Mouse (Mus musculus) MEL (cell line): ENCODE data around the gene Amigo3. TPM values are rescaled to one million over a fixed set of nuclear protein-coding genes. Genes with fewer than 3 reads are reported as not detected.

Source experiments
- DNase-seq: peaks from one replicate; pipeline ENCODE4 v3.0.0; 2011; ENCODE audit warnings: low read depth, low spot score
- H3K27ac ChIP-seq: 2 replicates; pipeline ENCODE4 v1.5.1; 2012; ENCODE audit warnings: low read depth, mild to moderate bottlenecking, control low read depth, low read length, moderate library complexity; ENCODE audit not compliant: control insufficient read depth
- H3K27me3 ChIP-seq, 2 experiments: fragments of 150-350 bp in 1 of 2; sonication (generic) in 1 of 2; 2 replicates each; pipeline ENCODE4 v1.6.1; 2012; ENCODE audit warnings: low read length in 2 of 2, mild to moderate bottlenecking in 2 of 2, improper control_type of control experiment in 1 of 2, moderate library complexity in 1 of 2; ENCODE audit not compliant: insufficient read depth in 2 of 2, control insufficient read depth in 1 of 2
- H3K36me3 ChIP-seq, 2 experiments: 2 replicates each; pipeline ENCODE4 v1.6.1; 2012 to 2014; ENCODE audit warnings: low read length in 2 of 2, improper control_type of control experiment in 1 of 2, inconsistent platforms in 1 of 2, mild to moderate bottlenecking in 1 of 2; ENCODE audit not compliant: insufficient read depth in 2 of 2, control insufficient read depth in 1 of 2
- H3K4me1 ChIP-seq, 2 experiments: fragments of 150-350 bp in 1 of 2; sonication (generic) in 1 of 2; 2 replicates each; pipeline ENCODE4 v1.6.1; 2012; ENCODE audit warnings: low read length in 2 of 2, improper control_type of control experiment in 1 of 2, mild to moderate bottlenecking in 1 of 2; ENCODE audit not compliant: insufficient read depth in 2 of 2, control insufficient read depth in 1 of 2
- H3K4me3 ChIP-seq, 2 experiments: fragments of 150-350 bp in 1 of 2; sonication (generic) in 1 of 2; 2 replicates each; pipeline ENCODE4 v1.5.1; 2012; ENCODE audit warnings: low read depth in 2 of 2, low read length in 2 of 2, mild to moderate bottlenecking in 2 of 2, moderate library complexity in 2 of 2, control low read depth in 1 of 2, improper control_type of control experiment in 1 of 2; ENCODE audit not compliant: control insufficient read depth in 1 of 2, insufficient read depth in 1 of 2
- H3K79me2 ChIP-seq: 2 replicates; pipeline ENCODE4 v1.6.1; 2012; ENCODE audit warnings: mild to moderate bottlenecking, low read length, moderate library complexity; ENCODE audit not compliant: control insufficient read depth, poor library complexity, insufficient read depth
- H3K9ac ChIP-seq: 2 replicates; pipeline ENCODE4 v1.6.1; 2012; ENCODE audit warnings: low read depth, mild to moderate bottlenecking, control low read depth, low read length, moderate library complexity; ENCODE audit not compliant: control insufficient read depth, poor library complexity, severe bottlenecking
- H3K9me3 ChIP-seq: fragments of 150-350 bp; sonication (generic); replicated peaks from 2 replicates; pipeline ENCODE4 v1.6.1; 2012; ENCODE audit warnings: mild to moderate bottlenecking, low read length, improper control_type of control experiment, moderate library complexity; ENCODE audit not compliant: insufficient read depth
- BHLHE40 ChIP-seq: IDR thresholded peaks from 2 replicates; pipeline ENCODE4 v1.6.1; 2012; ENCODE audit warnings: low read depth, mild to moderate bottlenecking, inconsistent platforms, low read length, improper control_type of control experiment, borderline replicate concordance
- CHD2 ChIP-seq: IDR thresholded peaks from 2 replicates; pipeline ENCODE4 v1.6.1; 2011; ENCODE audit warnings: low read length, improper control_type of control experiment
- CTCF ChIP-seq, 3 experiments: IDR thresholded peaks in 2 of 3; conservative IDR thresholded peaks in 1 of 3; 2 replicates each; pipeline ENCODE4 v1.5.1; 2011 to 2012; ENCODE audit warnings: low read length in 3 of 3, low read depth in 2 of 3, mild to moderate bottlenecking in 2 of 3, improper control_type of control experiment in 1 of 3, inconsistent platforms in 1 of 3, mixed read lengths in 1 of 3, moderate library complexity in 1 of 3; ENCODE audit not compliant: control insufficient read depth in 1 of 3, insufficient read depth in 1 of 3, poor library complexity in 1 of 3, severe bottlenecking in 1 of 3
- E2F4 ChIP-seq: IDR thresholded peaks from 2 replicates; pipeline ENCODE4 v1.6.1; 2011; ENCODE audit warnings: low read depth, low read length, improper control_type of control experiment, borderline replicate concordance
- ETS1 ChIP-seq: IDR thresholded peaks from 2 replicates; pipeline ENCODE4 v1.6.1; 2012; ENCODE audit warnings: low read depth, mild to moderate bottlenecking, inconsistent platforms, low read length, improper control_type of control experiment, moderate library complexity
- GABPA ChIP-seq: IDR thresholded peaks from 2 replicates; pipeline ENCODE4 v1.6.1; 2012; ENCODE audit warnings: low read depth, mild to moderate bottlenecking, inconsistent platforms, low read length, improper control_type of control experiment, moderate library complexity
- JUND ChIP-seq: IDR thresholded peaks from 2 replicates; pipeline ENCODE4 v1.6.1; 2011; ENCODE audit warnings: low read depth, mild to moderate bottlenecking, improper control_type of control experiment, low read length
- MAFK ChIP-seq: IDR thresholded peaks from 2 replicates; pipeline ENCODE4 v1.6.1; 2011; ENCODE audit warnings: low read depth, mild to moderate bottlenecking, low read length, improper control_type of control experiment, borderline replicate concordance
- MAX ChIP-seq: IDR thresholded peaks from 2 replicates; pipeline ENCODE4 v1.6.1; 2011; ENCODE audit warnings: low read length, improper control_type of control experiment
- MAZ ChIP-seq: IDR thresholded peaks from 2 replicates; pipeline ENCODE4 v1.6.1; 2012; ENCODE audit warnings: low read depth, mild to moderate bottlenecking, inconsistent platforms, low read length, improper control_type of control experiment
- MEF2A ChIP-seq: IDR thresholded peaks from 2 replicates; pipeline ENCODE4 v1.6.1; 2014; ENCODE audit warnings: low read depth, mild to moderate bottlenecking, inconsistent platforms, low read length, improper control_type of control experiment; ENCODE audit not compliant: poor library complexity, insufficient replicate concordance, severe bottlenecking; ENCODE audit errors: extremely low read depth
- MYB ChIP-seq: IDR thresholded peaks from 2 replicates; pipeline ENCODE4 v1.6.1; 2011; ENCODE audit warnings: mild to moderate bottlenecking, low read depth, low read length, improper control_type of control experiment
- NELFE ChIP-seq: IDR thresholded peaks from 2 replicates; pipeline ENCODE4 v1.6.1; 2011; ENCODE audit warnings: low read depth, low read length, improper control_type of control experiment
- NRF1 ChIP-seq: IDR thresholded peaks from 2 replicates; pipeline ENCODE4 v1.6.1; 2014; ENCODE audit warnings: low read depth, mild to moderate bottlenecking, inconsistent platforms, low read length, improper control_type of control experiment, moderate library complexity; ENCODE audit not compliant: poor library complexity, insufficient read depth, severe bottlenecking
- POLR2A ChIP-seq, 2 experiments: IDR thresholded peaks; 2 replicates each; pipeline ENCODE4 v1.6.1; 2011 to 2012; ENCODE audit warnings: low read length in 2 of 2, mild to moderate bottlenecking in 2 of 2, control low read depth in 1 of 2, improper control_type of control experiment in 1 of 2, low read depth in 1 of 2, moderate library complexity in 1 of 2; ENCODE audit not compliant: control insufficient read depth in 1 of 2, insufficient read depth in 1 of 2, poor library complexity in 1 of 2
- POLR2AphosphoS2 ChIP-seq: IDR thresholded peaks from 2 replicates; pipeline ENCODE4 v1.6.1; 2011; ENCODE audit warnings: low read length, improper control_type of control experiment
- RAD21 ChIP-seq: IDR thresholded peaks from 2 replicates; pipeline ENCODE4 v1.6.1; 2011; ENCODE audit warnings: mild to moderate bottlenecking, low read depth, low read length, improper control_type of control experiment
- RCOR1 ChIP-seq: IDR thresholded peaks from 2 replicates; pipeline ENCODE4 v1.6.1; 2012; ENCODE audit warnings: low read depth, mild to moderate bottlenecking, inconsistent platforms, low read length, improper control_type of control experiment
- SMC3 ChIP-seq: IDR thresholded peaks from 2 replicates; pipeline ENCODE4 v1.6.1; 2011; ENCODE audit warnings: low read depth, low read length, improper control_type of control experiment
- TBP ChIP-seq: IDR thresholded peaks from 2 replicates; pipeline ENCODE4 v1.8.0; 2011; ENCODE audit warnings: low read depth, low read length, improper control_type of control experiment
- USF2 ChIP-seq, 2 experiments: IDR thresholded peaks; 2 replicates each; pipeline ENCODE4 v1.6.1; 2011 to 2012; ENCODE audit warnings: improper control_type of control experiment in 2 of 2, low read length in 2 of 2, borderline replicate concordance in 1 of 2, inconsistent platforms in 1 of 2, low read depth in 1 of 2, mild to moderate bottlenecking in 1 of 2; ENCODE audit not compliant: insufficient read depth in 1 of 2
- ZC3H11A ChIP-seq: IDR thresholded peaks from 2 replicates; pipeline ENCODE4 v1.6.1; 2012; ENCODE audit warnings: low read depth, mild to moderate bottlenecking, inconsistent platforms, low read length, improper control_type of control experiment
- ZKSCAN1 ChIP-seq: IDR thresholded peaks from 2 replicates; pipeline ENCODE4 v1.6.1; 2012; ENCODE audit warnings: low read depth, mild to moderate bottlenecking, inconsistent platforms, low read length, improper control_type of control experiment, moderate library complexity
- ZNF384 ChIP-seq: IDR thresholded peaks from 2 replicates; pipeline ENCODE4 v1.6.1; 2012; ENCODE audit warnings: low read depth, mild to moderate bottlenecking, inconsistent platforms, low read length, improper control_type of control experiment
- polyA plus RNA-seq, 2 experiments: library from polyadenylated mRNA; stranded (reverse) in 1 of 2; unstranded in 1 of 2; fragments of >175 nt in 1 of 2; fragments of >200 nt in 1 of 2; gene quantifications; 2 replicates each; pipeline versions ENCODE4 v1.2.1 to v1.2.4; 2012; ENCODE audit warnings: low replicate concordance in 2 of 2, low read depth in 1 of 2; ENCODE audit not compliant: insufficient read length in 2 of 2, insufficient read depth in 1 of 2, missing spikeins in 1 of 2
- total RNA-seq: library from RNA; depleted of rRNA; stranded (reverse); fragments of 300-350 nt; gene quantifications from 2 replicates; pipeline ENCODE4 v1.2.3, GENCODE M21; 2012

Amigo3 gene
- total and polyA plus RNA-seq, 3 experiments: 2.2 to 3.4 TPM; not detected in 1

DNA sequence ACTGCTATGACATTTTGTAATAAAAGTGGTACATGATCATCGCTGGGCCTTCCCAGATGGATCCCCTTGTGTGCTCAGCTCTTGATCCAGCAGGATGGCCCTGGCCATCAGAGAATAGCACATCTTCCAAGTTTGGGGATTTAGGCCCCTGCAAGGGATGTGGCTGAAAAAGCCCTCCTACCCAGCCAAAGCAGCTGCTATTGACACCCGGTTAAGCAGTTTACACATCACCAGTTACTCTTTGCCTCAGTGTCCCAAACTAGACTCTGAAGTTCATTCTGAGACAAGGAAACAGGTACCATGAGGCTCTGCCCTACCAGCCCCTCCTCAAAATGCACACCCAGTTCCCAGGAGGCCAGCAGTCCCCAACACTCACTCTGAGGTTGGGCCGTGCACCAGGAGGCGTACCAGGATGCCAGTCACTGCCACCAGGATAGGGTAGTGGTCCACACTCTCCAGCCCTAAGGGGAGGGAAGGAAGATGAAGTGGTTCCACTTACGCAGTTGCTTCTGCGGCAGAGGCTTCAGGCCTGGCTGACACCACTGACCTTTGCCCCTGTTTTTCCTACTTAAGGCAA lies 2.8 kb downstream of the Amigo3 start:
- Histone ChIP-seq H3K4me1 (peaks cover 0 to 3% of the 10 kb centered on the region in 2 experiments; a peak in 1 of 4 replicates), H3K36me3 (no peaks in the 10 kb centered on the region; a peak in 1 of 4 replicates), H3K9ac (no peak overlapping the region), H3K4me3 (no peak overlapping the region), H3K27me3 (no peaks in the 10 kb centered on the region), H3K9me3 (no peaks in the 10 kb centered on the region), H3K27ac (no peak overlapping the region), H3K79me2 (no peaks in the 10 kb centered on the region)
- no peak for DNase-seq
- TF ChIP-seq RAD21: no peak
- no peak for TF ChIP-seq POLR2A (IDR thresholded peaks at IDR 0.05; ENCODE audit: control insufficient read depth in 1 of 2, insufficient read depth in 1 of 2, low read depth in 1 of 2, low read length in 2 of 2, poor library complexity in 1 of 2)
- no peak for TF ChIP-seq RCOR1
- no peak for TF ChIP-seq SMC3
- no peak for TF ChIP-seq E2F4
- no peak for TF ChIP-seq ZC3H11A
- no peak for TF ChIP-seq MAX

DNA sequence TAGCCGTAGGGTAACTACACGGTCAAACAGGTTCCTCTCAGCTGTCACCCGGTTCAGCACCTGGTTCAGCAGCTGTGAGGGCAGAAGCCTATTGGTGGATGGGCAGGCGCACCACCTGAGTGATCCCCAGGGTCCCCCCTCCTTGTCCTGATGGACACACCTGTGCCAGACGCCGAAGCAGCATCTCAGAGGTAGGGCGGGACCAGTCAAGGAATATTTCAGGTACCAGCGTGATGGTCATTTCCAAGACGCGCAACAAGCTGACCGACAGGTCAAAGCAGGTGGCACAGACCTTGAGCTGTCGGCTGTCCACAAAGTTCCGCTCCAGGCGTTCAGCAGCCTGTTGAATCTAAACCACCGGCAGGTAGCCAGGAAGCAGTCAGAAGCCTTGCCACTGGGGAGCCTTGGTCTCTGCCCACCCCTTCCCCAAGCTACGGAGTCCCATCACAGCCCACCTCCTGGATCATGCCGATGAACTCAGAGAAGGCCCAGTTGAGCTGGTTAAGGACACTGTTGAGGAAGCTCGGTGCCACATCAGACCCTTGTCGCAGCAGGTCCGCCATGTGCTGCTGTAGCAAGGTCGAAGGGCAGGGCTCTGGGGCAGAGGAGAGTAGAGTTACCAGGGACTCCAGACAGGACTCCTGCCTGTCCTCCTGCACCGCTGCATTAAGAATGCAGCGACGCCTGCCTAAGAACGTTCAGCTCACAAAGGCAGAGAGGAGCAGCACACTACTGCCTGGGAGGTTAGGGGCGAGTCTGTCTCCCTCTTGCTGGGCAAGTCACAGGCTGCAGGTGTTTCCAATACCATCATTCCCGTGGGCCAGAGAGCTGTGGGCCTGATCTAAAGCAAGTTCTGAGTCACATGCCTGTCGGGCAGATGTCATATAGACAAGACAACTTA lies 3.7 kb downstream of the Amigo3 start:
- H3K79me2 ChIP-seq: no peaks in the 10 kb centered on the region
- no peaks in the 10 kb centered on the region for H3K9me3 ChIP-seq
- H3K4me3 ChIP-seq: no peak overlapping the region
- no peak for DNase-seq
- H3K27ac ChIP-seq: no peak overlapping the region
- H3K27me3 ChIP-seq: no peaks in the 10 kb centered on the region
- TF ChIP-seq POLR2AphosphoS2 (no peak), JUND (no peak), USF2 (IDR thresholded peaks at IDR 0.05; ENCODE audit: borderline replicate concordance in 1 of 2, insufficient read depth in 1 of 2, low read depth in 1 of 2, low read length in 2 of 2) (no peak)
- H3K4me1 ChIP-seq: peaks cover 0 to 3% of the 10 kb centered on the region in 2 experiments; a peak in 1 of 4 replicates
- H3K9ac ChIP-seq: no peak overlapping the region
- H3K36me3 ChIP-seq: no peaks in the 10 kb centered on the region; a peak in 1 of 4 replicates

DNA sequence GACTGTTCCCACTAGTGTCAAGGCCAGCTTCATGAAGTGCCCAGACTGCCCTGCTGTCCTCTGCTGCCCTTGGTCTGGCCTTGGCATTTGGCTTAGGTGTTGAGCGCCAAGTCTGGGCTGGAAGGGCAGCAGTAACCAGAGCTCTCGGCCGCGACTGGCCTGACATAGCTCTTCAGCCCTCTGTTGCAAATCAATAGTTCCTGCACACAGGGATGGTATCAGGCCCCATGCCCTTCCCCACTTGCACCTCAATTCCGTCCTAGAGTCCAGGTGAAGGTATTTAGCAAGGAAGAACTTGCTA lies 4.3 kb downstream of the Amigo3 start:
- no peak for DNase-seq
- Histone ChIP-seq H3K9ac (no peak overlapping the region), H3K27me3 (no peaks in the 10 kb centered on the region), H3K9me3 (no peaks in the 10 kb centered on the region), H3K36me3 (no peaks in the 10 kb centered on the region; a peak in 1 of 4 replicates), H3K27ac (no peak overlapping the region), H3K4me1 (peaks cover 0 to 3% of the 10 kb centered on the region in 2 experiments; a peak in 1 of 4 replicates), H3K4me3 (no peak overlapping the region), H3K79me2 (no peaks in the 10 kb centered on the region)
- TF ChIP-seq MAZ: no peak
- no peak for TF ChIP-seq MYB
- no peak for TF ChIP-seq ZNF384
- no peak for TF ChIP-seq TBP
- TF ChIP-seq NRF1: no peak
- no peak for TF ChIP-seq POLR2A (IDR thresholded peaks at IDR 0.05; ENCODE audit: control insufficient read depth in 1 of 2, insufficient read depth in 1 of 2, low read depth in 1 of 2, low read length in 2 of 2, poor library complexity in 1 of 2)
- no peak for TF ChIP-seq CTCF (IDR thresholded peaks at IDR 0.05 in 2 of 3, conservative IDR thresholded peaks at IDR 0.05 in 1 of 3; ENCODE audit: control insufficient read depth in 1 of 3, insufficient read depth in 1 of 3, low read depth in 2 of 3, low read length in 3 of 3, poor library complexity in 1 of 3, severe bottlenecking in 1 of 3)
- no peak for TF ChIP-seq ZKSCAN1
- no peak for TF ChIP-seq RCOR1
- no peak for TF ChIP-seq CHD2
- TF ChIP-seq GABPA: no peak
- TF ChIP-seq ETS1: no peak
- no peak for TF ChIP-seq BHLHE40
- no peak for TF ChIP-seq MAFK
- no peak for TF ChIP-seq NELFE
- TF ChIP-seq MEF2A: no peak
- no peak for TF ChIP-seq SMC3
- no peak for TF ChIP-seq ZC3H11A
